ENCODE assay signal across 8 mouse cellular contexts in the genomic region with DNA sequence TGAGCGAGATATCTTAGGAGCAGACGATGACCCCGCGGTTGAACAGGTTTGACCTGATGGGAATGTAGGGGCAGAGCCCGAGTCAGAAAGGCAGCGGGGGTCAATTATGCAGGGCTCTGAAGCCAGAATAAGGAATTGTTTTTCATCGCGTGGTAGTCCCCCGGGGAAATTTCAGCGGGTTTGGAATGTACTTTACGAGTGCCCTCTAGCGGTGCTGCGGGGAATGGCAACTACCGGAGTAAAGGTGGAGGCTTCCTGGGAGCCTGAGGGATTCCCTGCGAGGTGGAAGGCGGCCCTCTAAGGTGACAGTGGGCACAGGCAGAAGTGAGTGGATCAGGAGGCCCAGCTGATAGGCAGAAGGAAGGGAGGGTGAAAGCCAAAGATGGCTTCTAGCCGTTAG.
DNase-seq lines count a peak whose midpoint lies in the region; ATAC-seq and TF ChIP-seq lines count a peak whose summit lies in the region.

No protein-coding gene starts in this region.

- peaks cover 0 to 4% of the 10 kb centered on the region in 2 experiments; a peak in 2 of 4 replicates for H3K4me1 ChIP-seq in CH12.LX (ENCODE audit: control insufficient read depth in 1 of 2, insufficient read depth in 2 of 2)
- no peaks in the 10 kb centered on the region for H3K4me1 ChIP-seq in embryonic fibroblast, embryonic 13.5 days (ENCODE audit: control insufficient read depth, insufficient read depth, low read length)
- peaks cover 29 to 41% of the 10 kb centered on the region in 2 experiments for H3K4me1 ChIP-seq in heart, embryonic 14.5 days (ENCODE audit: control insufficient read depth in 2 of 2, insufficient read depth in 2 of 2, low read length in 2 of 2)
- H3K4me1 ChIP-seq in lung, adult 2 months (ENCODE audit: control insufficient read depth, insufficient read depth, low read length): peaks cover 14% of the 10 kb centered on the region
- H3K4me1 ChIP-seq in neural tube, embryonic 15.5 days: peaks cover 52% of the 10 kb centered on the region

- ATAC-seq in heart, embryonic 14.5 days (ENCODE audit: insufficient number of reproducible peaks, insufficient read depth, low FRiP score, low read depth): no peak
- ATAC-seq in neural tube, embryonic 15.5 days (ENCODE audit: low FRiP score): no peak

- H3K4me2 ChIP-seq in CH12.LX (ENCODE audit: insufficient read depth, low read depth, poor library complexity, severe bottlenecking): peak overlapping the region; percentile 5; the same call in 1 of the 2 replicates
- peak overlapping the region; percentile 73 for H3K4me2 ChIP-seq in heart, embryonic 14.5 days (ENCODE audit: low read length)
- peak overlapping the region; percentile 65 for H3K4me2 ChIP-seq in neural tube, embryonic 15.5 days

- H3K27ac ChIP-seq in CH12.LX (ENCODE audit: insufficient read depth, low read depth): no peak overlapping the region
- H3K27ac ChIP-seq in embryonic fibroblast, embryonic 13.5 days (ENCODE audit: insufficient read depth, low read length): no peak overlapping the region
- no peak overlapping the region for H3K27ac ChIP-seq in heart, embryonic 14.5 days (replicated peaks in 1 of 2; ENCODE audit: control insufficient read depth in 1 of 2, insufficient read depth in 1 of 2, low read depth in 2 of 2, low read length in 2 of 2)
- no peak overlapping the region for H3K27ac ChIP-seq in neural tube, embryonic 15.5 days (replicated peaks)

- in situ Hi-C loops in CH12.LX (cut with MboI; ENCODE audit: low pct_ligation_motif_present, low pct_unique_long_range_greater_than_20kb, low sequenced_read_pairs): no loop called here

- no peak overlapping the region for H3K4me3 ChIP-seq in CH12.LX (replicated peaks in 1 of 3; ENCODE audit: low read depth in 2 of 3, low read length in 2 of 3, poor library complexity in 1 of 3)
- H3K4me3 ChIP-seq in embryonic fibroblast, embryonic 13.5 days (ENCODE audit: insufficient read depth, low read length): no peak overlapping the region
- peak overlapping the region; percentile 25 to 30 for H3K4me3 ChIP-seq in heart, embryonic 14.5 days (ENCODE audit: control insufficient read depth in 1 of 2, insufficient read depth in 1 of 2, low read depth in 1 of 2, low read length in 2 of 2)
- H3K4me3 ChIP-seq in lung, adult 2 months (replicated peaks; ENCODE audit: extremely low read depth, low read depth, low read length): no peak overlapping the region
- H3K4me3 ChIP-seq in neural tube, embryonic 15.5 days (replicated peaks): peak overlapping the region; percentile 40

- H3K36me3 ChIP-seq in CH12.LX (replicated peaks in 1 of 2; ENCODE audit: control insufficient read depth in 1 of 2, insufficient read depth in 1 of 2, low read length in 1 of 2): peaks cover 0 to 20% of the 10 kb centered on the region in 2 experiments
- H3K36me3 ChIP-seq in heart, embryonic 14.5 days (ENCODE audit: control insufficient read depth, insufficient read depth, low read length): no peaks in the 10 kb centered on the region
- H3K36me3 ChIP-seq in neural tube, embryonic 15.5 days: no peaks in the 10 kb centered on the region

- TF ChIP-seq CTCF in CH12.LX (conservative IDR thresholded peaks at IDR 0.05 in 1 of 2, IDR thresholded peaks at IDR 0.05 in 1 of 2; ENCODE audit: low read depth in 2 of 2, low read length in 2 of 2): peak; percentile 85 to 90
- peak; percentile 97 for TF ChIP-seq CTCF in brain, embryonic 14.5 days (IDR thresholded peaks at IDR 0.05; ENCODE audit: borderline replicate concordance, extremely low read depth, insufficient read depth, insufficient read length)
- TF ChIP-seq CTCF in embryonic fibroblast, embryonic 13.5 days (IDR thresholded peaks at IDR 0.05; ENCODE audit: borderline replicate concordance, insufficient read depth, low read length): peak; percentile 61; the same call in 1 of the 2 replicates
- TF ChIP-seq CTCF in lung, adult 2 months (IDR thresholded peaks at IDR 0.05; ENCODE audit: insufficient read depth, low read length): peak; percentile 86

- TF ChIP-seq RAD21 in CH12.LX (IDR thresholded peaks at IDR 0.05; ENCODE audit: low read depth, low read length): peak; percentile 77

- no peaks in the 10 kb centered on the region for H3K27me3 ChIP-seq in CH12.LX (replicated peaks)
- H3K27me3 ChIP-seq in heart, embryonic 14.5 days (ENCODE audit: control insufficient read depth, insufficient read depth, low read length): no peaks in the 10 kb centered on the region
- peaks cover 31% of the 10 kb centered on the region for H3K27me3 ChIP-seq in neural tube, embryonic 15.5 days (replicated peaks)

- WGBS in heart, embryonic 14.5 days: 3% methylated on average over 17 of the region's 17 CpGs
- 7% methylated on average over 17 of the region's 17 CpGs for WGBS in lung, adult 2 months
- WGBS in neural tube, embryonic 15.5 days: 2% methylated on average over 17 of the region's 17 CpGs

- no peak for TF ChIP-seq POLR2A in CH12.LX (IDR thresholded peaks at IDR 0.05; ENCODE audit: low read depth, low read length)
- no peak for TF ChIP-seq POLR2A in brain, embryonic 14.5 days (IDR thresholded peaks at IDR 0.05; ENCODE audit: borderline replicate concordance, extremely low read depth, insufficient read depth, insufficient read length, poor library complexity, severe bottlenecking)
- no peak for TF ChIP-seq POLR2A in embryonic fibroblast, embryonic 13.5 days (IDR thresholded peaks at IDR 0.05; ENCODE audit: low read depth, low read length)
- no peak for TF ChIP-seq POLR2A in lung, adult 2 months (IDR thresholded peaks at IDR 0.05; ENCODE audit: borderline replicate concordance, extremely low read depth, low read depth, low read length)

- dilution Hi-C loops in CH12.LX (cut with MboI; ENCODE audit: extremely low pct_ligation_motif_present, extremely low pct_unique_long_range_greater_than_20kb, low sequenced_read_pairs): no loop called here

- no peak for TF ChIP-seq EP300 in CH12.LX (IDR thresholded peaks at IDR 0.05; ENCODE audit: low read length)

- no peaks in the 10 kb centered on the region for H3K9me3 ChIP-seq in CH12.LX (replicated peaks; ENCODE audit: low read length)
- no peaks in the 10 kb centered on the region for H3K9me3 ChIP-seq in heart, embryonic 14.5 days (ENCODE audit: control insufficient read depth, low read length)
- H3K9me3 ChIP-seq in neural tube, embryonic 15.5 days (replicated peaks): no peaks in the 10 kb centered on the region

- H3K79me2 ChIP-seq in CH12.LX (replicated peaks; ENCODE audit: control insufficient read depth, extremely low read depth, insufficient read depth, poor library complexity, severe bottlenecking): no peaks in the 10 kb centered on the region

- peak; percentile 61 for DNase-seq in CH12.LX (ENCODE audit: extremely low read depth)
- peak; percentile 84 for DNase-seq in brain, embryonic 14.5 days (ENCODE audit: low read depth)
- peak; percentile 78 to 89 for DNase-seq in kidney, postnatal 25 days
- DNase-seq in lung, adult 2 months: peak; percentile 80
- DNase-seq in testis, postnatal 14 days (ENCODE audit: low spot score): peak; percentile 71

- no peak overlapping the region for H3K9ac ChIP-seq in CH12.LX (ENCODE audit: insufficient read depth, low read depth)
- peak overlapping the region; percentile 65 for H3K9ac ChIP-seq in heart, embryonic 14.5 days (ENCODE audit: low read length)
- peak overlapping the region; percentile 43; the same call in 1 of the 2 replicates for H3K9ac ChIP-seq in neural tube, embryonic 15.5 days (replicated peaks)

TF ChIP-seq in CH12.LX, 34 proteins besides CTCF, POLR2A, EP300 and RAD21:
- TF ChIP-seq MYC (IDR thresholded peaks at IDR 0.05; ENCODE audit: low read depth, low read length) (no peak), IRF4 (IDR thresholded peaks at IDR 0.05; ENCODE audit: low read depth, low read length) (peak; percentile 44; the same call in 1 of the 2 replicates), HCFC1 (IDR thresholded peaks at IDR 0.05; ENCODE audit: low read depth, low read length) (no peak), NRF1 (IDR thresholded peaks at IDR 0.05; ENCODE audit: low read depth, low read length) (no peak), MXI1 (IDR thresholded peaks at IDR 0.05; ENCODE audit: low read depth, low read length) (no peak), BHLHE40 (IDR thresholded peaks at IDR 0.05; ENCODE audit: low read depth, low read length) (no peak), PAX5 (IDR thresholded peaks at IDR 0.05; ENCODE audit: low read length) (no peak), KAT2A (IDR thresholded peaks at IDR 0.05; ENCODE audit: insufficient replicate concordance, low read length) (no peak), MEF2A (IDR thresholded peaks at IDR 0.05; ENCODE audit: borderline replicate concordance, low read depth, low read length) (no peak), ELF1 (IDR thresholded peaks at IDR 0.05; ENCODE audit: low read depth, low read length) (peak; percentile 20; the same call in 1 of the 2 replicates), ETS1 (conservative IDR thresholded peaks at IDR 0.05; ENCODE audit: low read depth, low read length) (no peak), ZKSCAN1 (IDR thresholded peaks at IDR 0.05; ENCODE audit: borderline replicate concordance, low read depth, low read length) (no peak), NELFE (IDR thresholded peaks at IDR 0.05; ENCODE audit: low read depth, low read length) (peak; percentile 19; the same call in 1 of the 2 replicates), ZC3H11A (IDR thresholded peaks at IDR 0.05; ENCODE audit: low read depth, low read length) (peak; percentile 13; the same call in 1 of the 2 replicates), SMC3 (IDR thresholded peaks at IDR 0.05; ENCODE audit: low read depth, low read length) (peak; percentile 70), RCOR1 (conservative IDR thresholded peaks at IDR 0.05; ENCODE audit: low read depth, low read length) (no peak)

Comparison
In these comparisons a context has a peak if more than half of its experiments do, and no peak if none do; other contexts are left out.
1. H3K4me2 ChIP-seq: peak in every context shown above with its lines; median percentile 73 in heart, embryonic 14.5 days; 65 in neural tube, embryonic 15.5 days; 5 in CH12.LX.
2. H3K4me3 ChIP-seq: peak in heart, embryonic 14.5 days (2 of 2) and neural tube, embryonic 15.5 days (single experiment); none in CH12.LX (0 of 3), embryonic fibroblast, embryonic 13.5 days (single experiment) and lung, adult 2 months (single experiment).
3. Peak in every context shown above with its lines, with median percentiles within 50 percentile points of each other: DNase-seq and CTCF ChIP-seq.